Mouse (Mus musculus): ENCODE results near the gene Olfr104-ps.

Olfr104-ps gene

DNA sequence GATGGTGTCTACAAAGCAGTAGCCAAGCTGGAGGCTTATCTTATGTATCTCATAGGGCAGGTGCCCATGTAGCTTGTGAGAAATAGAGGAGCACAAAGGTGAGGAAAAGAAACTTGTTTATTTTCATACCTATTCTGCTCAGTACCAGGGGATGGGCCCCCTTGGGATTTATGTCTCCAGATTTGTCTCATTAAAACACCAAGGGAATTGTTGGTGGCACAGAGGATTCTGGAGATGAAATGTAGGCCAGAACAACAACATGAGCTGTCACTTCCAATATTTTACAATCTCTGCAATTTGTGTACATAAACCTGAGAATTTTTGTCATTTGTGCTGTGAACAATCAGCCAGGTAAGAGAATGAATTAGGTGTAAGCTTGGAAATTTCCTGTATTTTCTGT lies at the start of gene Olfr104-ps:
Gene Olfr104-ps, plus strand, starts transcription at position 301 of the 400 bp plus-strand sequence.
- DNase-seq (ENCODE audit: low spot score in 2 of 2) = no peak

- no peak for DNase-seq (ENCODE audit: low spot score in 2 of 2)
These were observed 49.2 kb upstream of the Olfr104-ps start for GRCm38 (mm10) chr17:37310146-37310699.

GRCm38 (mm10) chr17:37316954-37317353 lies 42.4 kb upstream of the Olfr104-ps start, which contains the start of gene Olfr102:
TSS of gene Olfr102 (minus strand) at chr17:37317054.
- no peak for DNase-seq (ENCODE audit: low spot score in 2 of 2)

GRCm38 (mm10) chr17:37339598-37339997 lies 19.8 kb upstream of the Olfr104-ps start, which contains the start of gene Olfr103:
TSS of gene Olfr103 (minus strand) at chr17:37339698.
- DNase-seq (ENCODE audit: low spot score in 2 of 2) = no peak

DNA sequence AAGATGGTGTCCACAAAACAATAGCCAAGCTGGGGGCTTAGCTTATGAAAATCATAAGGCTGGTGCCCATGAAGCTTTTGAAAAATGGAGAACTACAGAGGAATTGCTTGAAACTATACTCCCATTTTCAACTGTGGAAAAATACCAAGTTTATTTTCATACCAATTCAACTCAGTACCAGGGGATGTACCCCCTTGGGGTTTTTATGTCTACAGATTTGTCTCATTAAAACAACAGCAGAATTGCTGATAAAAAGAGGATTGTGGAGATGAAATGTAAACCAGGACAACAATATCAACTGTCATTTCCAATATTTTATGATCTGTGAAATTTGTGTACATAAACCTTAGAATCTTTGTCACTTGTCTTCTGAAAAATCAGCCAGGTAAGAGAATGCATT lies 19.4 kb downstream of the Olfr104-ps start, which contains the start of gene Olfr105-ps:
Gene Olfr105-ps, plus strand, starts transcription at position 301 of the 400 bp plus-strand sequence.
- no peak for DNase-seq (ENCODE audit: low spot score in 2 of 2)

- no peak for DNase-seq (ENCODE audit: low spot score in 2 of 2)
These were observed 30.7 kb downstream of the Olfr104-ps start, which contains the start of gene Olfr106-ps for GRCm38 (mm10) chr17:37390093-37390492. TSS of gene Olfr106-ps (plus strand) at chr17:37390393.

- no peak for DNase-seq (ENCODE audit: low spot score in 2 of 2)
These were observed 39.5 kb downstream of the Olfr104-ps start, which contains the start of gene Olfr107 for GRCm38 (mm10) chr17:37398926-37399325. TSS of gene Olfr107 (plus strand) at chr17:37399226.

DNA sequence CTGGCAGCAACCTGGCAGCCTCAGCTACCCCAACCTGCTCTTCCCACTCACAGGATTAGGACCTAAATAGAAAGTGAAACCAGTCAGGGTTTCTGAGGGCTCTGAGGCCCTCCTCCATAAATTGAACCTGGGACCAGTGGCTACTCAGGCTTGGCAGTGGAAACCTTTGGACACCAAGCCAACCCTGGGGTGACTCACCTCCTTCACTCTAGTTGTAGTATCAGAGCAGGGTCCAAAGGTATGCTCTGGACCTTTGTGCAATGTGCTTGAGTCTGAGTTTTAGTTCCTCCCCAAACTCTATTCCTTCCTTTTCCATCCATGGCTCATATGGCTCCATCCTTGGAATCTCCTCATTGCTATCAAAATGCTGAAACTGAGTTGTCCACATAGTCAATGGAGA lies 54.0 kb downstream of the Olfr104-ps start:
- DNase-seq (ENCODE audit: low spot score in 2 of 2) = no peak
